Mouse (Mus musculus) erythroblast, embryonic 14.5 days (primary cell): ENCODE data around the gene Smpdl3a.

ENCODE experiments used
- GATA1 ChIP-seq: IDR thresholded peaks from 2 replicates; pipeline ENCODE4 v1.6.1; 2012; ENCODE audit warnings: low read length, inconsistent platforms, mixed read lengths
- TAL1 ChIP-seq: IDR thresholded peaks from 3 replicates; pipeline ENCODE4 v1.6.1; 2012; ENCODE audit warnings: low read length, inconsistent platforms, mixed read lengths

- no peak for TF ChIP-seq TAL1
- no peak for TF ChIP-seq GATA1
Observed at GRCm38 (mm10) chr10:57828649-57829048, 34.5 kb downstream of the Smpdl3a start.
